Mouse (Mus musculus) MEL (cell line): ENCODE measurements around the gene S100g. TPM values are rescaled to one million over a fixed set of nuclear protein-coding genes. Genes with fewer than 3 reads are reported as not detected.

Experiments used
- DNase-seq: peaks from one replicate; pipeline ENCODE4 v3.0.0; 2011; ENCODE audit warnings: low read depth, low spot score
- H3K27ac ChIP-seq: 2 replicates; pipeline ENCODE4 v1.5.1; 2012; ENCODE audit warnings: low read depth, mild to moderate bottlenecking, control low read depth, low read length, moderate library complexity; ENCODE audit not compliant: control insufficient read depth
- H3K27me3 ChIP-seq, 2 experiments: fragments of 150-350 bp in 1 of 2; sonication (generic) in 1 of 2; 2 replicates each; pipeline ENCODE4 v1.6.1; 2012; ENCODE audit warnings: low read length in 2 of 2, mild to moderate bottlenecking in 2 of 2, improper control_type of control experiment in 1 of 2, moderate library complexity in 1 of 2; ENCODE audit not compliant: insufficient read depth in 2 of 2, control insufficient read depth in 1 of 2
- H3K36me3 ChIP-seq, 2 experiments: 2 replicates each; pipeline ENCODE4 v1.6.1; 2012 to 2014; ENCODE audit warnings: low read length in 2 of 2, improper control_type of control experiment in 1 of 2, inconsistent platforms in 1 of 2, mild to moderate bottlenecking in 1 of 2; ENCODE audit not compliant: insufficient read depth in 2 of 2, control insufficient read depth in 1 of 2
- H3K4me1 ChIP-seq, 2 experiments: fragments of 150-350 bp in 1 of 2; sonication (generic) in 1 of 2; 2 replicates each; pipeline ENCODE4 v1.6.1; 2012; ENCODE audit warnings: low read length in 2 of 2, improper control_type of control experiment in 1 of 2, mild to moderate bottlenecking in 1 of 2; ENCODE audit not compliant: insufficient read depth in 2 of 2, control insufficient read depth in 1 of 2
- H3K4me3 ChIP-seq, 2 experiments: fragments of 150-350 bp in 1 of 2; sonication (generic) in 1 of 2; 2 replicates each; pipeline ENCODE4 v1.5.1; 2012; ENCODE audit warnings: low read depth in 2 of 2, low read length in 2 of 2, mild to moderate bottlenecking in 2 of 2, moderate library complexity in 2 of 2, control low read depth in 1 of 2, improper control_type of control experiment in 1 of 2; ENCODE audit not compliant: control insufficient read depth in 1 of 2, insufficient read depth in 1 of 2
- H3K79me2 ChIP-seq: 2 replicates; pipeline ENCODE4 v1.6.1; 2012; ENCODE audit warnings: mild to moderate bottlenecking, low read length, moderate library complexity; ENCODE audit not compliant: control insufficient read depth, poor library complexity, insufficient read depth
- H3K9ac ChIP-seq: 2 replicates; pipeline ENCODE4 v1.6.1; 2012; ENCODE audit warnings: low read depth, mild to moderate bottlenecking, control low read depth, low read length, moderate library complexity; ENCODE audit not compliant: control insufficient read depth, poor library complexity, severe bottlenecking
- H3K9me3 ChIP-seq: fragments of 150-350 bp; sonication (generic); replicated peaks from 2 replicates; pipeline ENCODE4 v1.6.1; 2012; ENCODE audit warnings: mild to moderate bottlenecking, low read length, improper control_type of control experiment, moderate library complexity; ENCODE audit not compliant: insufficient read depth
- BHLHE40 ChIP-seq: IDR thresholded peaks from 2 replicates; pipeline ENCODE4 v1.6.1; 2012; ENCODE audit warnings: low read depth, mild to moderate bottlenecking, inconsistent platforms, low read length, improper control_type of control experiment, borderline replicate concordance
- CTCF ChIP-seq, 3 experiments: IDR thresholded peaks in 2 of 3; conservative IDR thresholded peaks in 1 of 3; 2 replicates each; pipeline ENCODE4 v1.5.1; 2011 to 2012; ENCODE audit warnings: low read length in 3 of 3, low read depth in 2 of 3, mild to moderate bottlenecking in 2 of 3, improper control_type of control experiment in 1 of 3, inconsistent platforms in 1 of 3, mixed read lengths in 1 of 3, moderate library complexity in 1 of 3; ENCODE audit not compliant: control insufficient read depth in 1 of 3, insufficient read depth in 1 of 3, poor library complexity in 1 of 3, severe bottlenecking in 1 of 3
- E2F4 ChIP-seq: IDR thresholded peaks from 2 replicates; pipeline ENCODE4 v1.6.1; 2011; ENCODE audit warnings: low read depth, low read length, improper control_type of control experiment, borderline replicate concordance
- ELF1 ChIP-seq: IDR thresholded peaks from 2 replicates; pipeline ENCODE4 v1.6.1; 2014; ENCODE audit warnings: low read depth, mild to moderate bottlenecking, inconsistent platforms, low read length, improper control_type of control experiment, moderate library complexity
- EP300 ChIP-seq, 2 experiments: IDR thresholded peaks; 2 replicates each; pipeline ENCODE4 v1.6.1; 2011; ENCODE audit warnings: improper control_type of control experiment in 2 of 2, low read length in 2 of 2, low read depth in 1 of 2, mild to moderate bottlenecking in 1 of 2
- GABPA ChIP-seq: IDR thresholded peaks from 2 replicates; pipeline ENCODE4 v1.6.1; 2012; ENCODE audit warnings: low read depth, mild to moderate bottlenecking, inconsistent platforms, low read length, improper control_type of control experiment, moderate library complexity
- GATA1 ChIP-seq: IDR thresholded peaks from 2 replicates; pipeline ENCODE4 v1.6.1; 2011; ENCODE audit warnings: low read depth, low read length, improper control_type of control experiment
- HCFC1 ChIP-seq: IDR thresholded peaks from 2 replicates; pipeline ENCODE4 v1.6.1; 2012; ENCODE audit warnings: low read depth, mild to moderate bottlenecking, inconsistent platforms, low read length, improper control_type of control experiment, moderate library complexity
- JUND ChIP-seq: IDR thresholded peaks from 2 replicates; pipeline ENCODE4 v1.6.1; 2011; ENCODE audit warnings: low read depth, mild to moderate bottlenecking, improper control_type of control experiment, low read length
- MAZ ChIP-seq: IDR thresholded peaks from 2 replicates; pipeline ENCODE4 v1.6.1; 2012; ENCODE audit warnings: low read depth, mild to moderate bottlenecking, inconsistent platforms, low read length, improper control_type of control experiment
- MYB ChIP-seq: IDR thresholded peaks from 2 replicates; pipeline ENCODE4 v1.6.1; 2011; ENCODE audit warnings: mild to moderate bottlenecking, low read depth, low read length, improper control_type of control experiment
- NELFE ChIP-seq: IDR thresholded peaks from 2 replicates; pipeline ENCODE4 v1.6.1; 2011; ENCODE audit warnings: low read depth, low read length, improper control_type of control experiment
- POLR2AphosphoS5 ChIP-seq: IDR thresholded peaks from 2 replicates; pipeline ENCODE4 v1.6.1; 2012; ENCODE audit warnings: low read depth, borderline replicate concordance, mild to moderate bottlenecking, inconsistent platforms, low read length, moderate library complexity, mixed read lengths
- RAD21 ChIP-seq: IDR thresholded peaks from 2 replicates; pipeline ENCODE4 v1.6.1; 2011; ENCODE audit warnings: mild to moderate bottlenecking, low read depth, low read length, improper control_type of control experiment
- RCOR1 ChIP-seq: IDR thresholded peaks from 2 replicates; pipeline ENCODE4 v1.6.1; 2012; ENCODE audit warnings: low read depth, mild to moderate bottlenecking, inconsistent platforms, low read length, improper control_type of control experiment
- SIN3A ChIP-seq: IDR thresholded peaks from 2 replicates; pipeline ENCODE4 v1.6.1; 2012; ENCODE audit warnings: low read length, improper control_type of control experiment, inconsistent platforms
- TAL1 ChIP-seq: IDR thresholded peaks from 2 replicates; pipeline ENCODE4 v1.6.1; 2012; ENCODE audit warnings: mild to moderate bottlenecking, inconsistent platforms, low read length, moderate library complexity, mixed read lengths
- TBP ChIP-seq: IDR thresholded peaks from 2 replicates; pipeline ENCODE4 v1.8.0; 2011; ENCODE audit warnings: low read depth, low read length, improper control_type of control experiment
- TCF12 ChIP-seq: IDR thresholded peaks from 2 replicates; pipeline ENCODE4 v1.6.1; 2014; ENCODE audit warnings: low read depth, mild to moderate bottlenecking, inconsistent platforms, low read length, improper control_type of control experiment, moderate library complexity
- UBTF ChIP-seq: IDR thresholded peaks from 2 replicates; pipeline ENCODE4 v1.6.1; 2012; ENCODE audit warnings: low read depth, mild to moderate bottlenecking, inconsistent platforms, low read length, improper control_type of control experiment, moderate library complexity, borderline replicate concordance; ENCODE audit not compliant: insufficient read depth
- ZC3H11A ChIP-seq: IDR thresholded peaks from 2 replicates; pipeline ENCODE4 v1.6.1; 2012; ENCODE audit warnings: low read depth, mild to moderate bottlenecking, inconsistent platforms, low read length, improper control_type of control experiment
- ZMIZ1 ChIP-seq: IDR thresholded peaks from 2 replicates; pipeline ENCODE4 v1.6.1; 2012; ENCODE audit warnings: low read depth, mild to moderate bottlenecking, inconsistent platforms, low read length, improper control_type of control experiment, moderate library complexity
- polyA plus RNA-seq, 2 experiments: library from polyadenylated mRNA; stranded (reverse) in 1 of 2; unstranded in 1 of 2; fragments of >175 nt in 1 of 2; fragments of >200 nt in 1 of 2; gene quantifications; 2 replicates each; pipeline versions ENCODE4 v1.2.1 to v1.2.4; 2012; ENCODE audit warnings: low replicate concordance in 2 of 2, low read depth in 1 of 2; ENCODE audit not compliant: insufficient read length in 2 of 2, insufficient read depth in 1 of 2, missing spikeins in 1 of 2
- total RNA-seq: library from RNA; depleted of rRNA; stranded (reverse); fragments of 300-350 nt; gene quantifications from 2 replicates; pipeline ENCODE4 v1.2.3, GENCODE M21; 2012

Gene S100g
- total and polyA plus RNA-seq, 3 experiments, result not detected

DNA sequence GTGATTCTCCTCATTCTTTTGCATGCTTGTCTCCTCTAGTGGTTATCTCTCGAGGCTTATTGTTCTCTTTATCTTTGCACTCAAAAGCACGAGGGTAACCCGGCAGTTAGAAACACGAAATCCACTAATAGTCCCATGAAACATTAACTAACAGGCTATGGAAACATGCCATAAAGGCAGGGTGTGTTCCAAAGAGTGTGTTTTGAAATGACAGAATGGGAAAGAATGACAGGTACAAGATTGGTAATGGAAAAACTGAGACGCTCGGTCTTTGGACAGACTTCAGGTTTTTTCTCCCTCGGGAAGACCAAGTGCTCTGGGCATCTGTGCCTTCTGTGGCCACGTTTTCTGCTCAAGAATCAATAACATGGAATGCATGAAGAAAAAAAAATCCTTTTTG, 3.1 kb upstream of the S100g start:
- Histone ChIP-seq H3K27ac (no peak overlapping the region), H3K9ac (no peak overlapping the region), H3K79me2 (no peaks in the 10 kb centered on the region), H3K4me3 (no peak overlapping the region), H3K4me1 (no peaks in the 10 kb centered on the region), H3K36me3 (no peaks in the 10 kb centered on the region), H3K27me3 (no peaks in the 10 kb centered on the region), H3K9me3 (no peaks in the 10 kb centered on the region)
- no peak for DNase-seq
- TF ChIP-seq EP300 (IDR thresholded peaks at IDR 0.05; ENCODE audit: low read depth in 1 of 2, low read length in 2 of 2) (0 out of 4 replicates have a peak, but pooled peaks of 1 of the 2 experiments have one; percentile 10), JUND (no peak), NELFE (no peak)

DNA sequence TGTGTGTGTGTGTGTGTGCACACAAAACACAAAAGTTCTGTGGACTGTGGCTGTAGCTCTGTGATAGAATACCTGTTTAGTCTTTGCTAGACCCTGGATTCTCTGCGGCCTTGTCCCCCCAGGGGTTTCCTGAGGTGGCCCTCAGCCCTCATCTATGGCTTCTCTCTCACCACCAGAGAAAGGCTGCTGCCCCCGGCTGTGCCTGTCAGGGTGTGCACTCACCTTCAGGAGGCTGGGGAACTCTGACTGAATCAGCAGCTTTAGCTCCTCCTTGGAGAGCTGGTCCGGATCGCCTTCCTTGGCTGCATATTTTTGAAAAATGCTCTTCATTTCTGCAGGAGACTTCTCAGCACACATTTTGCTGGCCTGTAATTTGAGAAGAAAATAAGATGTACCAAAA, 559 bp downstream of the S100g start:
- DNase-seq, result no peak
- H3K9me3 ChIP-seq, result no peaks in the 10 kb centered on the region

DNA sequence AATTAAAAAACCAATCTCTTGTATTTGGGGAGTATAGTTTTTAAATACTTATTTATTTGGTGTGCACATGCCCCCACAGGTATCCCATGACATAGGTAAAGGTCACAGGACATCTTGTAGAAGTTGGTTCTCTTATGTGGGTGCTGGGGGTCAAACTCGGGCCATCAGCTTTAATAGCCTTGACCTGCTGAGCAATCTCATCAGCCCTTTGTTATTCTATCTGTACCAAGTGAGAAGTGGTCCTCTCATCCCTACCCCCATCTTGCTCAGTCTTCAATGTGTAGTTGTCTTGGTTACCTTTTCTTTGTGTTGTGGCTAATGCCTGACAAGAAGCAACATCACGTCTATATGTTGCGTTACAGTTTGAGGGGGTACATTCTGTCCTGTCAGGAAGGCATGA, 6.5 kb downstream of the S100g start:
- H3K27me3 ChIP-seq, result no peaks in the 10 kb centered on the region
- no peaks in the 10 kb centered on the region; a peak in 1 of 4 replicates for H3K36me3 ChIP-seq
- no peak for DNase-seq
- H3K9me3 ChIP-seq, result no peaks in the 10 kb centered on the region
- H3K79me2 ChIP-seq, result no peaks in the 10 kb centered on the region
- no peak overlapping the region for H3K4me3 ChIP-seq
- H3K4me1 ChIP-seq, result no peaks in the 10 kb centered on the region
- H3K9ac ChIP-seq, result no peak overlapping the region
- no peak overlapping the region for H3K27ac ChIP-seq
- TF ChIP-seq E2F4 (no peak), CTCF (IDR thresholded peaks at IDR 0.05 in 2 of 3, conservative IDR thresholded peaks at IDR 0.05 in 1 of 3; ENCODE audit: control insufficient read depth in 1 of 3, insufficient read depth in 1 of 3, low read depth in 2 of 3, low read length in 3 of 3, poor library complexity in 1 of 3, severe bottlenecking in 1 of 3) (no peak)

More for the DNA sequence above, 559 bp downstream of the S100g start:
- Histone ChIP-seq H3K9ac (no peak overlapping the region), H3K4me3 (no peak overlapping the region), H3K27me3 (no peaks in the 10 kb centered on the region), H3K27ac (no peak overlapping the region), H3K4me1 (no peaks in the 10 kb centered on the region), H3K79me2 (no peaks in the 10 kb centered on the region), H3K36me3 (no peaks in the 10 kb centered on the region; a peak in 1 of 4 replicates)
- no peak for TF ChIP-seq ELF1
- no peak for TF ChIP-seq RAD21
- no peak for TF ChIP-seq SIN3A
- TF ChIP-seq GATA1, result no peak
- TF ChIP-seq RCOR1, result no peak
- no peak for TF ChIP-seq ZC3H11A
- no peak for TF ChIP-seq POLR2AphosphoS5
- TF ChIP-seq GABPA, result no peak
- TF ChIP-seq TCF12, result no peak
- no peak for TF ChIP-seq TBP
- no peak for TF ChIP-seq TAL1
- no peak for TF ChIP-seq EP300 (IDR thresholded peaks at IDR 0.05; ENCODE audit: low read depth in 1 of 2, low read length in 2 of 2)
- no peak for TF ChIP-seq MAZ
- no peak for TF ChIP-seq HCFC1
- no peak for TF ChIP-seq ZMIZ1
- TF ChIP-seq MYB, result no peak
- TF ChIP-seq NELFE, result no peak
- TF ChIP-seq UBTF, result no peak
- no peak for TF ChIP-seq BHLHE40
